Mouse (Mus musculus) fibroblast of lung, adult 2 months (primary cell): ENCODE results near the gene Avl9.

ENCODE experiments used
- DNase-seq: peaks from one replicate; pipeline ENCODE4 v3.0.0-alpha.2; 2011; ENCODE audit warnings: low read depth

Gene Avl9

GRCm38 (mm10) chr6:56714574-56715269 lies at the start of gene Avl9:
TSS of gene Avl9 (plus strand) at chr6:56714899.
- DNase-seq: peak; percentile 93

DNA sequence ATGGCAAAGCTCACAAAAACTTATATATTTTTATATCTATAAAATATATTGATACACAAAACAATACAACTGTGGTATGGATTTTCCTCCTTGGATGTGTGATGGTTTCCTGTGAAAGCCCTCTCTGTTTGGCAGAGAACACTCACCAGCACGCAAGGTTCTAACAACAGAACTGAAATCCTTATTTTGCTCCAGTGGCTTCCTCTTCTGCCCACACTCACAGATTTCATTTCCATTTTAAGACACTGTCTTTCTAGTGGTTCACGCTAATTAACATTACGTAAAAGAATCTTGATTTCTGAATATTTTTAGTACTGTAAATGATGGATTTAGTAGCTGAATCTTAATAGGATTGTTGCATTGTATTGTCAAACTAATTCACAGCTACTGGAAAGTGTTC lies 26.5 kb upstream of the Avl9 start:
- no peak for DNase-seq

DNA sequence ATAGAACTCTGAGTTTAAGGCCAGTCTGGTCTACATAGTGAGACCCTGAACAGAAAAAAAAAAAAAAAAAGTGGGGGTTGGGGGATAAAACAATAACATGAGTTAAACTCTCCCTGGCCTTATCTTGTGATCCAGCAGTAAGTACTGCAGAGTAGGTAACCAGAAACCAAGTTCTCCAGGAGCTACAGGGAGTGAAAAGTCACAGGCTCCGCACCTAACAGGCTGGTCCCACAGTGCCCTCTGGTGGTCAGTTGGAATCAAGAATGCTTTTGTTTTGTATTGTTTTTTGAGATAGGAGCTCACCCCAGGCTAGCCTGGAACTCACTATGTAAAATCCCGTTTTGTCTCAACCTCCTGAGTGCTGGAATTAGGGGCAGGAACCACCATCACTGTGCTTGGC lies 23.5 kb upstream of the Avl9 start:
- DNase-seq: peak; percentile 25

DNA sequence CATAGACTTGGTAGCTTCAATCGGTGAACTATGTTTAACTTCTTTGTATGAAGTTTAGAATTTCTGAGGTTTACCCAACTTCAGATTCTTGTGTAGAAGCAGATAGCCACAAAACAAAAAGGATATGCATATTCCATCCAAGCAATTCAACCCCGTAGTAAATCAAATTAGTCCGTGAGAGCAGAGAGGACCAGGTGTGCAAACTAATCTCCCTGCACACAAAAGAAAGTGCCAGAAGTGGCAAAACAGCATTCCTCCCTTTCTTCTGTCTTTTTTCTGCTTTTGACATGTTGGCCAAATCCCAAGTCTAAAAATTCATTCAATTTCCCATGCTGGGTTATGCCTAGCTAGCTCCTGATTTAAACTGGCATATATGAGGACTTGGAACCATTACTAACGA lies 22.3 kb upstream of the Avl9 start:
- DNase-seq: no peak

- DNase-seq: peak; percentile 61
These were observed 10.5 kb upstream of the Avl9 start, which contains the start of gene Lsm5 for GRCm38 (mm10) chr6:56703931-56704900. TSS of gene Lsm5 (minus strand) at chr6:56704710.

GRCm38 (mm10) chr6:56714186-56714573 lies 519 bp upstream of the Avl9 start:
- DNase-seq: no peak

GRCm38 (mm10) chr6:56715270-56715666 lies 569 bp downstream of the Avl9 start:
- no peak for DNase-seq

DNA sequence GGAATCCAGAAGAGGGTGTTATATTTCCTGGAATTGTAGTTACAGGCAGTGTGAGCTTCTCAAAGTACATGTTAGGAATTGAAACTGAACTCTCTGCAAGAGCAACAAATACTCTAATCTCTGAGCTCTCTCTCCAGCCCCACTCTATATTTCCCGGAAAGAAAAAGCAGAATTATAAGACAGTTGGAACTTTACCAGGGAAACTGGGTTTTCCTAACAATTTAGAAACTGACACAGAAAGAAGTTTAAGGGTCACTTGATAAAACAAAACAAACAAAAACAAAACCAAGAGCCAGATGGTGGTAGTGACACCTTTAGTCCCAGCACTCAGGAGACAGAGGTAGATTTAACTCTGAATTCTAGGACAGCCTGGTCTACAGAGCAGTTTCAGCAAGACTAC lies 4.4 kb downstream of the Avl9 start:
- DNase-seq: no peak

GRCm38 (mm10) chr6:56720877-56721276 lies 6.2 kb downstream of the Avl9 start:
- no peak for DNase-seq

- no peak for DNase-seq
These were observed 17.8 kb downstream of the Avl9 start for GRCm38 (mm10) chr6:56732545-56732944.

DNA sequence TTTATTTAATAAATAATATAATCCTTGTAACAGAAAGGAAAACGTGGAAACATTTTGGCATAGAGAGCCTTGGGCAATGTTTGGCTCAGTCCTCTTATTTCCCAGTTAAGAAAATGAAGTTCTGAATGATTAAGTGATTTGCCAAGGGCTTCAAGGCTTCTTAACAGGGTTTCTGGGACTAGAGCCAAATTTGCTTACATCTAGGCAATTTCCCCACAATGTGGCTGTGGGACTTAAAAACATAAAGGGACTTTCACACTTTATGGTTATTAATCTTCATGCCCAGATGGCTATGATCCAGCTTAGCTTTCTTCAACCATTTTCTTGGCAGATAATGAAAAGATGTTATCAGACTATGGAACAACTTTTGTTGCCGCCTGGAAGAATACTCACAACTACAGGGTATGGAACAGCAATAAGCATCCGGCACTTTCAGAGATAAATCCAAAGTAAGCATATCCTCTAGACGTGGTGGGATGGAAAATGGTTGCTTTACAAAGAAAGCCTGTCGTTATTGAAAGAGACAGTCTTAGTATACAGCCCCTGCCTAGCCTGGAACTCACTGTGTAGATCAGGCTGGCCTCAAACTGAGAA lies 31.3 kb downstream of the Avl9 start:
- DNase-seq: peak; percentile 21

DNA sequence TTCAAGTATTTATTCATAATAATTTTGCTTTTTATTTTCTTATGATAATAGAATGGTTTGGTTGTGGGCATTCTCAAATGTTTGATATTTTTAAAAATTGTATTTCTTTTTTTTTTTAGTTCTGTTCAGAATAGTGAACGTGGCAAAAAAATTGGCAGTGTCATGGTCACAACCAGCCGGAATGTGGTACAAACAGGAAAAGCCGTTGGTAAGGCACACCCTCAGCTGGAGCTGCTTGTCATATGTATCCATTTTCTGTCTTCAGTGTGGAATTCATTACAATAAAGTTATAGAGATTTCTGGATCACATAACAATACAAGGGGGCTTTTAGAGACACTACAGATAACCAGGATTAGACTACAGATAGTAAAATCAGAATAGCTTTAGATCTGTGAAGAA lies 39.0 kb downstream of the Avl9 start:
- DNase-seq: no peak

- no peak for DNase-seq
These were observed 41.4 kb downstream of the Avl9 start for GRCm38 (mm10) chr6:56756117-56756516.

- DNase-seq: no peak
These were observed 44.6 kb downstream of the Avl9 start for GRCm38 (mm10) chr6:56759324-56759723.

GRCm38 (mm10) chr6:56765265-56765664 lies 50.6 kb downstream of the Avl9 start:
- DNase-seq: no peak

DNA sequence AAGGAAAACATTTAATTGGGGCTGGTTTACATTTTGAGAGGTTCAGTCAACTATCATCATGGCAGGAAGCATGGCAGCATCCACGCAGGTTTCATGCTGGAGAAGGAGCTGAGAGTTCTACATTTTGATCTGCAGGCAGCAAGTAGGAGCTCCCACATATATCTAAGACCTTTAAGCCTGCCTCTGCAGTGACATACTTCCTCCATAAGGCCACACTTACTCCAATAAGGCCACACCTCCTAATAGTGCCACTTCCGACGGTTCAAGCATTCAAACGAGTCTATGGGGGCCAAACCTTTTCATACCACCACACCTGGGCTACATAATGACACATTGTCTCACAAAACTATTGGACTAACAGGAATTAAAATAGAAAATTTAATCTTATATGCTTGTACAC lies 51.0 kb downstream of the Avl9 start:
- no peak for DNase-seq

DNA sequence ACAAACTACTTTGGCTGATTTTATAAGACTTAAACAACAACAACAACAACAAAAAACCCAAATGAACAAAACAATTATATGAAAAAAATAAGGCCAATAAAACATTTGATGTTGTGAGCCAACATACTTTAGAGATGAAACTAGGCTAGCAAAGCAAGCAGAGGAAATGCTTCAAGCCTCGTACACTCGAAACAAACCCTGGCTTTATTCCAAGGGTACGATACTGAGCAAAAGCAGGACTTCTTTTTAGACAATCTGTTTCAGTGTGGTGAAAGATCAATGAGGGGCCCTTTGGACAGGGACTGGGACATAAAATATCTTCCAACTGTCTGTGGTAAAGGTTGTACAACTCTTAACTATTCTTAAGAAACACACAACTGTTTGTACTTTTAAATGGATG lies 61.1 kb downstream of the Avl9 start:
- DNase-seq: no peak

- DNase-seq: no peak
These were observed 64.9 kb downstream of the Avl9 start for GRCm38 (mm10) chr6:56779636-56780035.

DNA sequence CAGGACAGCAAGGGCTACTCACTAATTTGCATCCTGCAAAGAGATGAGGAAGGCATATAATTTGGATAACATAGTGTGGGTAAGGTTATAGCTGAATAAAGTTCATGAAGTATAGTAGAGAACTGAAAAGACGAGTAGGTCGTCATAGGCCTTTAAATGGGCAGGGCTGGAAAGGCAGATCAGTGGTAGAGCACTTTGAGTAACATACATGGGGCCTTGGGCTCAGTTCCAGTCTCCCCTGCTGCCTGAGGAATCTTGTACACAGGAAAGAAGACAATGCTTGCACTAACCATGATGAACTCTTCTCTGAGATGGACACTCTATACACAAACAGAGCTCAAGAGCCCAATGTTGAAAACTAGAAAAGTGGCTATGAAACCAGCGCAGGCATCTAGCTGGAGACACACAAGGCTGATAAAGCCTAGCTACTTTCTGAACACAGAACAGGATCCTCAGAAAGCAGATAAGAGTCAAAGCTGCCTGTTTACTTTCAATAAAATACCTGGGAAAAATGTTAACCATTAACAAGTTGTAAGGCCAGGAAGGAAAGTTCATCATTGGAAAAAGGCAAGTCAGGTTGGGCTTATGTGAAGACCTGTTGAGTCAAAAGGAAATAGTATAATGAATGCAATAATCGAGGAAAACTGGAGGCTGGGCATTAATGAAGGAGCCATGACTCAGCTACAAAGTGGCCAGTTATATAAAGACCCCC lies 69.0 kb downstream of the Avl9 start:
- DNase-seq: no peak

- DNase-seq: no peak
These were observed 70.4 kb downstream of the Avl9 start for GRCm38 (mm10) chr6:56785068-56785467.

DNA sequence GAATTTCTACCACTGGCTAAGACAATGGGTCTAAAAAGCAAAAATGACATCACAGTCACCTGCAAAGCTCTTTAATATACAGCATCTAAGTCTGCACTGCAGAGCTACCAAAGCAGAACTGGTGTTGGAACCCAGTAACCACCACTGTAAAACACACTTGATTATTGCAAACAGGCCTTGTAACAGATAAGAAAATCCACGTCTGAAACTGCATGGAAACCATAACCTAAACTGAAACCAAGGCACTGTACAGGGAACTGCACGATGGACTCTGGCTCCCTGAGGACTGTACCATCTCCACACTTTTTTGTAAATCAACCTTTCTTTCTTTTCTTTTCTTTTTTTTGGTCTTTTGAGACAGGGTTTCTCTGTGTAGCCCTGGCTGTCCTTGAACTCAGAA lies 73.0 kb downstream of the Avl9 start:
- no peak for DNase-seq

DNA sequence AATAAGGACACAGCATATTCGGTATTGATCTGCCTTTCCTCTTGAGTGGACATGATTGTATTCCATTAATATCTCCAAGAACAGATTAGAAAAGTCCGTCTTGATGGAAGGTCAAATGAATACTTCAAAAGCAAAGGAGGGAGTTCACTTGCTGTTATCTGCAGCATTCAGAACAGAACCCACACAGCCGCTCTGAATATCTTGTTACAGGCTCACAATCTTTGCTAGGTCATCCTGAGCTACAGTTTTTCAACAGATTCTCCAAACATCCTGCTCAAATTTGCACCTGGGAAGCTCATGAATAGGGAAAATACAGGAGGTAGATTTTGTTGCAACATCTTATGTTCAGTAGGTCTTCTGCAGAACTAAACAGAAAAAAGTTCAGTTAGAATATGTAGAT lies 74.6 kb downstream of the Avl9 start:
- no peak for DNase-seq
